Mouse (Mus musculus) retina, embryonic 14.5 days (tissue): ENCODE measurements around the gene Cdk1.
"Not testable (repeated sequence)": the region's sequence is repeated elsewhere in the genome, so short reads cannot be mapped to it uniquely, and the experiment has no call there.

ENCODE experiments used
- DNase-seq: peaks from one replicate; pipeline ENCODE4 v3.0.0-alpha.2; 2015; ENCODE audit warnings: low spot score

Cdk1 gene

DNA sequence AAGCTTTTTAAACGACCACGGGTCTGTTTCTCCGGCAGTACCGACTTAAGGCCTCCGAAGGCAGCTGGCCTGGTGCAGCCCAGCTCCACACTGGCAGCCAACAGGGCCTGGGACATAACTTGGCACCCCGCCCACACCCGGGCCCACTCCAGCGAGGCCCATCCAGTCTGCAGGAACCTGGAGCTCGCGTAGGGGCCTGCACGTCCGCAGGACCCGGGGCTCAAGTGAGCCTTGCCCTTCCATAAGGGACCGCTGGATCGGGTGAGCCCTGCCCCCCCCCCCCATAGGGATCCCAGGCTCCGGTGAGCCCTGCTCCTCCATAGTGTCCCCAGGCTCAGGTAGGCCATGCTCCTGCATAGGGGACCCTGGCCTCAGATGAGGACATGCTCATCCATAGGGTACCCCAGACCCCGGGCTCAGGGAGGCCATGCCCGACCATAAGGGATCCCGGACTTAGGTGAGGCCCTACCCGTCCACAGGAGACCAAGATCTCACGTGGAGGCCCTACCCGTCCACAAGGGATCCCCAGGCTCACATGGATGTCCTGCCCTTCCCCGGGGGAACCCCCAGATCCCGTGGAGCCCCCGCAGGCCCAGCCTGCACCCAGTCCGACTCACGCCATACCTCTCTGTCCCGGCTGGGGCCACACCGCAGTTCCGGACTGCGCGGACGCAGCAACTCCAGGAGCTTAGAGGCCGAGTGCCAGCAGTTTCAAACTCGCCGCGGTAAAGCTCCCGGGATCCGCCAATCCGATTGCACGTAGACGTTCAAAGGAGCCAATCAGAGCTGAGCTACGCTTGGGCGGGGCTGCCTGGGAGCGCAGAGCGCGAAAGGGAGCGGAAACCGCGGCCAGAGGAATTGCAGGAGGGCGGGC is at the start of gene Cdk1:
Cdk1 (minus strand) TSS at position 727 of the 874 bp plus-strand sequence.
- DNase-seq = peak; percentile 99

DNA sequence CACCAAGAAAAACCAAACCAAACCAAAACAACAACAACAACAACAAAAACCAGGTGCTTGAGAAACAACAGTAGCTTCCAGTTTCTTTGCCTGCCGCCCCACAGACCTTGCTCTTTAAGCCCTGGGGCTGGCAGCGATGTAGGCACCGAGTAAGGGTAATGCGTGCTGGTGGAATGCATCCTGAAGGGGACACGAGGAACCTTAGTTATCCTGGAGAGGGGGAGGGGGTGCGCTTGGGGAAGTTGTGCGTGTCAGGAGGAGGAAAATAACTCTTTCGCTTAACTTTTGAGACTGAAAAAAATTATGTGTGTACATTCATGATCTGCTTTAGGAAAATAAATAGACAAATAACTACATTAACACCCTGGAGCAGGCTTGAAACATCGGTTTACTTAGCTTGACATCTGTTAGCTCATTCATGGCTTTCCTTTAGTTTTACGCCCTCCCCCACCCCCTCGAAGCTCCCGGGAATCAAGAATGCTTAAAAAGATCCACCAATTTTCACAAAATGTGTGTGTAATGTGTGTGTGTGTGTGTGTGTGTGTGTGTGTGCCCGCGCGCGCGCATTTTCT is 47.2 kb upstream of the Cdk1 start:
- DNase-seq = peak; percentile 50

DNA sequence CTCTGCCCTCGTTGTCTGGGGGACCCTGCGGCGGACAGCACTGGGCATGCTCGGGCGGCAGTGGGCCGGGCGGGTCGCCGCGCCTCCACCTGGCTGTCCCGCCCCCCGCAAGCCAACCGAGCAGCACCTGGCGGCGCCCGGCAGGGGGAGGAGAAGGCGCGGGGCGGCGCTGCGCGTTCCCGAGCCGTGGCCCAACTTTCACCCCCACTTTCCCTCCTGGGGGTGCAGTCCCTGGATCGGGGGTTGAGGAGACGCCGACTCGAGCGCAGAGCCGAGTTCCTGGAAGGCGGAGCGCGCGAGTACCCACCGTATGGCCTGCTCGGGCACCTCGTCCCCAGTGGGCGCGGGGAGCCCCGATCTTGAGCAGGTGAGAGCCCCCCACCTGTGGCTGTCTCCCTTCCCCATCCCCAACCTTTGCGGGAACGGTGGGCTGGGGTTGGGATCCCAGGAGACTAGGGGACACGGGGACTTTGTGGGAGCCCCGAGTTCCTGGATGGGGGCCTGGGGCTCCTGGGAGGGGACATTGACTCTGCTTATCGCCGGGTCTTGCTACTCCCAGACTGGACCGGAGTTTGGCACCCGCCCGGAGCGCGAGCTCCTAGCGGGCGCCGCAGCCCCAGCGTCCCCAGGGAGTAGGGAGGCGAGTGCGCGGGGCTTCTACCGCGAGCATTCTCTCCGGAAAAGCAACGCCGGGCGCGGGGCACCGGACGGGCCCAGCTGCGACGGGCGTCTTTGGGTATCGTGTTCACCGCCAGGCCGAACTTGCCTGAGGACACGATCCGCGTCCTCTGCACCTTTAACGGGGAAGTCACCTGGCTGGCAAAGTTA is 46.2 kb upstream of the Cdk1 start, which contains the start of gene Ank3:
Ank3 (plus strand) TSS at position 11 of the 828 bp plus-strand sequence.
- DNase-seq = peak; percentile 71

DNA sequence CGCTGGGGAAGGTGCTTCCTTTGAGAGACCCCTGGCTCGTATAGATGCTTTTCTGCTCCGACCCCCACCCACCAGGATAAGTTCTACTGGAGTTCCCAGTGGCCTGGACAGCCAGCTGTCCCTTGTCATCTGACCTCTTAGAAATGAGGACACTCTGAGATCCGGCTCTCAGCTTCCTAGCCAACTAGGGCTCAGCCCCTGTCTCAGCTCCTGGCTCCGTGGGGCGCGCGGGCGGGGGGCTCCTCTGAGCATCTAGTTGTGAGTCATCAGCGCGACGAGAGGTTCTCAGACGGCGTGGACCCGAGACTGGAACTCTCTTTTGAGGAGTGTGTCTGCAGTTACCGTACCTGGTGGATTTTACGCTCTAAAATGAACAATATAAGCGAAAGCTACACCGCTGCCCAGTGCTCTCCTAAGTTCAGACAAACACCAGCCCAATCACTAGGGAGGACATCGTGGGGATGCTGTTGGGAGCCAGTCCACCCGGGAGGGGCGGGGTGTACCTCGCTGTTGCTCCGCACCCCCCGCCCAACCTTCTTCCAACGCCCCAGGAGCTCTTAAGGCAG is 45.5 kb upstream of the Cdk1 start:
- DNase-seq = peak; percentile 84

DNA sequence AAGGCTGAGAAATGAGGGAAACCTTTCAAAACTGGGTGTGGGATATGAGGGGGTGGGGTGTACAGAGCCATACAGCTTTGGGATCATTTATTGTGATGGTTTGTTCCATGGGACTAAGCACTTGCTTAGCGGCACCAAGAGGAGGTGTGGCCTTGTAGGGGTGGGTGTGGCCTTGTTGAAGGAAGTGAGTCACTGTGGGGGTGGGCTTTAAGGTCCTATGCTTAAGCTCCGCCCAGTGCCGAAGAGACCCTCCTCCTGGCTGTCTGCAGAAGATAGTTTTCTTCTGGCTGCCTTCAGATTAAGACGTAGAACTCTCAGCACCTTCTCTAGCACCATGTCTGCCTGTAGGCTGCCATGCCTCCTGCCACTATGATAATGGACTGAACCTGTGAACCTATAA is 36.8 kb upstream of the Cdk1 start:
- no peak for DNase-seq

DNA sequence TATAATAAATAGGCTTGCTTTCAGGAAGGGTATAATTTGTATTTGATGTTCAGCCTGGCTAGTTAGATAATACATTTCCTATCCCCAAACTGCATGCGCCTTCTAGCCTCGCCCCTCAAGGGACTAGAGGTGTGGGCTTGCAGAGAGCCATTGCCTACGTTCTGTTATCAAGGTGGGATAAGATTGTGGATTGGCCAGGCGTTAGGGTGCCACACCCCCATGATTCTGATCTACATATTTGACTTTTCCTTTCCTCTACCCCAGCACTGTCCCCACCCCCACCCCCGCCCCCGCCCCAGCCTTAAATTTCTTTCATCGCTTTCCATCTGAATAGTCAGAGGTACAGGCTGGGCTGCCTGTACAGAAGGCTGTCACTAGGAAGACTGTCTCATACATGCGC is 34.0 kb upstream of the Cdk1 start:
- DNase-seq = no peak

DNA sequence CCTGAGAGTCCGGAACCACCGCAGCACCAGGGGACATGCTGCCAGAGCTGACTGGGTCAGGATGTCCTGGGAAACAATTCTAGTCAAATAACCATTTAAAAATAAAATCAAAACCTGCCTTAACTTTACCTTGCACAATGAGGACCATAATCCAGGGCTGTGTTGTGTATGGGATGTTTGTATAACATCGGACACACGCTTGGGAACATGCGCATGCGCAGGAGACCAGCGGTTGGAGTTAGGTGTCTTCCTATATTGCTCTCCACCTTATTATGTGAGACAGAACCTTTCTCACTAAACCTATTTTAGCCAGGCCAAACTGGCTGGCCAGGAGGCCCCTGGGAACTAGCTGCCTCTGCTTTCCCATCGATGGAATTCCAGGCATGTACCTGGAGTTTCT is 32.4 kb upstream of the Cdk1 start:
- DNase-seq = peak; percentile 56

DNA sequence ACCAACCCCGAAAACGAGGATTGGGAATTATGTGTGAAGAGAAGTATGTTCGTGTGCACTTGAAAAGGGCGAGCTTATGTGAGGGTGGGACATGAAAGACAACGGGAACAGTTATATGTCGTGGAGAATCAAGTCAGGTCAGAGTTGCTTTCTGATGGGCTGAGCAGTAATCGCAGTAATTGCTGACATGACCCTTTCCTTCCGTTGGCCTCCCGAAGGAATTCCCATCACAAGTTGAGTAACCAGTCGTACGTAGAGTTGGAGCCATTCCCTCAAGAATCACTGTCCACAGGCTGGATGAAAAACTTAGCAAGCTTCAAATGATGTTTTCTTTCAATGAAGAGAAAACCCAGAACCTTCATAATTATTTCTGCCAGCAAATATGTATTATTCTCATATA is 31.9 kb upstream of the Cdk1 start:
- peak; percentile 97 for DNase-seq

DNA sequence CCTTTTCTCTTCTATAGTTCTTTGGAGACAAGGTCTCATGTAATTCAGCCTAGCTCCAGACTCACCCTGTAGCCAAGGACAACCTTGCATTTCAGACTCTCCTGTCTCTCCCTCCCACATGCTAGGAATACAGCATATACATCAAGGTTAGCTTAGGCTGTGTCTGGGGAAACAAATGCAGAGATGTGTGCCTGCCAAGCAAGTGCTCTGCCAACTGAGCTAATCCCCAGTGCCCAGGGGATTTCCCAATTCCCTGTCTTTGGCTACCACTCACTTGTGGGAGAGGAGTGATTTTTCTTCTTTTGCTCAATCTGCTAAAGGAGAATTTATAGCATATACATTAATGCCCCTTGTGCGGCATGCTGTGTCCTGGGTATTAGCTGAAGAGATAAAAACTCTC is 30.4 kb upstream of the Cdk1 start:
- DNase-seq = no peak

DNA sequence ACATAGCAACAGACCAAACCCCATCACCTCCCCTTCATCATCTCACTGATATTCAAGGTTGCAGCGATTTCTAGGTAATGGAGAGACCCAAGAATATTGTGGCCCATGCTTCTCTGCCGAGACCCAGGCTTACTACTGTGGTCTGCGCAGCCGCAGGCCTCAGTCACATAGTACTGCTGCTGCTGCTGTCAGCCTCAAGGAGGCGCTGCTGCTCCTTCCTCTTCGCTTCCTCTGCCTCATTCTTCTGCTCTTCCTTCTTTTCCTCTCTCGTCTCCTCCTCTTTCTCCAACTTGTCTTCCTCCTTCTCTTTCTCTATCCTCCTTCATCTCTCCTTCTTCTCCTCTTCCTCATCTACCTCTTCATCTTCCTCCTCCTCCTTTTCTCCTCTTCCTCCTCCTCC is 22.4 kb upstream of the Cdk1 start:
- DNase-seq = peak; percentile 54

DNA sequence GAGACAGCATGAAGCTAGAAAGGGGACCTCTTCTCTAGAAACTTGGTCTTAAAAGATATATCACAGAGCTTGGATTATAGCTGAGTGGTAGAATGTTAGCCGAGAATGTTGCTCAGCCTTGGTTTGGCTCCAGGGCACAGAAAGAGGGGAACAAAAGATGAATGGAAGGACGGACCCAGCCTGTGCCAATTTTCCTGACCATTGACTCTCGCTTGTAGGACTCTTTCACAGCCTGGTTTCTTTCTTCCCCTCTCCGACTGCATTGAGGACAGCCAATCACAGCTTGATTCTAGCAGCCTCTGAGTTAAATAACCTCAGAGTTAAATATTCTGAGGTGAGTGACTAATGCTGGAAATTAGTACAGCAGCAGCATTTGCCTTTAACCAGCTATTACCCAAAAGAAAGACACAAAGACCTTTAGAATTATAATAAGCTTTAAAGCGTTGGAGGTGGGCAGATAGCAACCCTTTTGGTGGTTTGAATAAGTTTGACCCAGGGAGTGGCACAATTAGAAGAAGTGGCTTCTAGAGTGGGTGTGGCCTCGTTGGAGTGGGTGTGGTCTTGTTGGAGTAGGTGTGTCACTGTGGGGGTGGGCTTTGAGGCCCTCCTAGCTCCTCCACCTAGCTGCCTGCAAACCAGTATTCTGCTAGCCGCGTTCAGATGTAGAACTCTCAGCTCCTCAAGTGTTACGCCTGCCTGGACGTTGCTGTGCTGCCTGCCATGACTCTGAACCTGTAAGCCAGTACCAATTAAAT is 21.2 kb upstream of the Cdk1 start:
- DNase-seq = no peak

DNA sequence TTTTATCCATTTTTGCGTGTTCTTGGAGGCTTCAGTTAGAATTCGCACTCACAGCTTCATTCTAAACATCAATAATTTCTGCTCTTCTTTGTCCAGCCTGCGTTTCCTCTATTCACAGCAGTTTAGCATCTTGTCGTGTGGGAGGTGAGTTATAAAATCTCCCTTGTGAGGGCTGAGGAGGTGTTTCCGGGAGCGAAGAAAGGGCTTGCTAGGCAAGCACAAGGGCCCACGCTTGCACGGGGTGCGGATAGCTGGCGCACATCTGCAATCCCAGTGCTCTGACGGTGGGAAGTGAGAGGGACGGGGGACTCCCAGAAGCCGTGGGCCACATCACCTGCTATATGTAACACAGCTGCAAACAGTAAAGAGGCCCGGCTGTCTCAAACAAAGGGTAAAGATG is 19.3 kb upstream of the Cdk1 start:
- DNase-seq = no peak

DNA sequence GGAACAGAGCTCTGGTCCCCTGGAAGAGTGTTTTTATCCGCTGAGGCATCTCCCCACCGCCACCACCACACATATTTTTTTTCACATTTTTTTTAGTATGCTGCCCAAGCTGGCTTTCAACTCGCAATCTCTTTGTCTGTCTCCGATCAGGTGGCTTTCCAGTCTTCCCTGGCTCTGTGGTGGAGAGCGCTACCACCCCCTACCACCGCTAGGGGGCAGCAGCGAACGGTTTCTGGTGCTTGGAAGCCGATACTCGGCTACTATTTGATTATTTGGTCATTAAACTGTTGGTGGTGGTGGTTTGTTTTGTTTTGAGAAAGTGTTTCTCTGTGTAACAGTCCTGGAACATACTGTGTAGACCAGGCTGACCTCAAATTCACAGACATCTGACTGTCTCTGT is 18.7 kb upstream of the Cdk1 start:
- peak; percentile 84 for DNase-seq

DNA sequence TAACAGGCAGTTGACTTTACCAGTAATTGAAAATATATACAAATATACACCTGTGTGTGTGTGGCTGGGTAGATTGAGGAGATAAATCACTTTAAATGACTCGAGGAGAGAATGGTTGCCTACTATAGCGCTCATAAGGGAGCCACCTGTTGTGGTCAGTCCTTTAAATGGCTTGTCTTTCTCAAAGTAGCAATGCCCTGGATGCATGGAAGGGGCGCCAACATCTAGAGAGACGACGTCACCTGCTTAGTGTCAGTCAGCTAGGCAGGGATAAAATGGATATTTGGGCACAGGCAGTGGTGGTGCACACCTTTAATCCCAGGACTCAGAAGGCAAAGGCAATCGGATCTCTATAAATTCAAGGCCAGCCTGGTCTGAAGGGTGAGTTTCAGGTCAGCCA is 16.6 kb upstream of the Cdk1 start:
- no peak for DNase-seq

DNA sequence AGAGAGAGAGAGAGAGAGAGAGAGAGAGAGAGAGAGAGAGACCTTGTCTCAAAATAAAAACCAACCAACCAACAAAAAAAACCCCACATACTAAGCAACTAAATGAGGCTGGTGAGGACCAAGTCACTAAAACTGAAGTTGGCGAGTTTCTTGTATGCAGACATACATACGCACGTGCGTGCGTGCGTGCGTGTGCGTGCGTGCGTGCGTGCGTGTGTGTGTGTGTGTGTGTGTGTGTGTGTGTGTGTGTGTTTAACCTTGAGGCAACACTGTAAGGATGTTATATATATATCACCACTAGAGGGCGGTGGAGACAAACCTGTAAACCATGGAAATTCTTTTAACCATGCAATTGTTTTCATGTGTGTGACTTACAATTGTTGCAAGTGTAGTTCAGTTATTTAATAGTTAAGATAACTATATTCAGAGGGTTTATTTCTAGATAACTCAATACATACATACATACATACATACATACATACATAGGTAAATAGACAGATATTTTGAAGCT is 14.2 kb upstream of the Cdk1 start:
- DNase-seq = peak; percentile 81

DNA sequence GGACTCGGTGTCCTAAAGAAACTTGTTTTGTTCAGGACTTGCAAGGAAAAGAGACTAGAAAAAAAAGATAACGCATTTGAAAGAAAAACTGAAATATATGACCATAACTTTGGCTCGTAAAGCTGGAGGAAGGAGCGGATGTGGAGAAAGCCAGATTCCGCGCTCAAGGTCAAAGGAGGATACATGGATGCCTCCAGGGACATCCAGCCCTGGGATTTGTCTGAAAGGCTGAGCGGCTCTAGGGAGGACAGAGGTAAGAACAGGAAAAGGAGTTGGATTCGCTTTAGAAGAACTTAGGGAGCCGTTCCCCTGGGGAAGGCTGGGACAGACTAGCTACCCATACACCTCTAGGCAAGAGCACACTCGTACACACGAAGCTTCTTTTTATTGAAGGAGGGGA is 13.5 kb upstream of the Cdk1 start:
- no peak for DNase-seq

DNA sequence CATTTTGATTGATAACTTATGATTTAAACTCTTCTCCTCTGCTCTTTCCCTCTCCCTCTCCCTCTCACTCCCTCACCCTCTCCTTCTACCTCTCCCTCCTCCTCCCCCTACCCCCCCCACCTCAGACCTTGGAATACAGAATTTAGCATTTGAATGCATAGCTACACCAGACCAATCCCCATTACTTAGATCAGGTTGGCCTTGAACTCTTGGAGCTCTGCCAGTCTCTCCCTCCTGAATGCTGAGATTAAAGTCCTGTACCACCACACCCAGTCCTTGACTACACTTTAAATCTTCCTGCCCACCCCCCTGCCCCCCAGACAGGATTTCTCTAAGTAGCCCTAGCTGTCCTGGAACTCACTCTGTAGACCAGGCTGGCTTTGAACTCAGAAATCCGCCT is 6.9 kb upstream of the Cdk1 start:
- DNase-seq = no peak

DNA sequence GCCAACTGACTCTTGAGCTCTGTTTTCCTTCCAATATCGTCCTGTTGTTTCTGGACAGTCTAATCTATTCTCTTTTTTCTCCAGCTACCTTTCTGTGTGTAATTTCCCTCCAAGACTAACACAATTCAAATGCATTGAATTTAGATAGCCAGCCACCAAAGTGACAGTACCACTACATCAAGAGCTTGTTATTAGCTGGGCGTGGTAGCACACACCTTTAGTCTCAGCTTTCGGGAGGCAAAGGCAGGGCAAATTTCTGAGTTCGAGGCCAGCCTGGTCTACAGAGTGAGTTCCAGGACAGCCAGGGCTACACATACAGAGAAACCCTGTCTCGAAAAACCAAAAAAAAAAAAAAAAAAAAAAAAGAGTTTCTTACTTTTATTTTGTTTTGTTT is 345 bp upstream of the Cdk1 start:
- not testable (repeated sequence) for DNase-seq

DNA sequence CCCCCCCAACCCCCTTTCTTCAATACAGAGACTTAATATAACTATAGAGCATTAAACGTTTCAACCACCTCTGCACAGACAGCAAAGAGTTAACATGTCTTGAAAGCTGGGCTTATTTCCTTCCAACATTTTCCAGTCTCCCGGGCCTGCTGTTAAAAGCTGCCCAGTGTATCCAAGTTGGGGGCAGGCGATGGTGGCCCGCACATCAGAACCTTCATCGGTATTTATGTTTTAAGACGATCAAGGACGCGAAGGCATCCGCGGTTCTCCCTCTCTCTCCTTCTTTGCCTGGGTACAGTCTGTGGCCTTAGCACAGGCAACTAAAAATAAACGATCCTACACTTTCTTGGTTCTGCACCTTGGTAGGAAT is 911 bp downstream of the Cdk1 start:
- no peak for DNase-seq

DNA sequence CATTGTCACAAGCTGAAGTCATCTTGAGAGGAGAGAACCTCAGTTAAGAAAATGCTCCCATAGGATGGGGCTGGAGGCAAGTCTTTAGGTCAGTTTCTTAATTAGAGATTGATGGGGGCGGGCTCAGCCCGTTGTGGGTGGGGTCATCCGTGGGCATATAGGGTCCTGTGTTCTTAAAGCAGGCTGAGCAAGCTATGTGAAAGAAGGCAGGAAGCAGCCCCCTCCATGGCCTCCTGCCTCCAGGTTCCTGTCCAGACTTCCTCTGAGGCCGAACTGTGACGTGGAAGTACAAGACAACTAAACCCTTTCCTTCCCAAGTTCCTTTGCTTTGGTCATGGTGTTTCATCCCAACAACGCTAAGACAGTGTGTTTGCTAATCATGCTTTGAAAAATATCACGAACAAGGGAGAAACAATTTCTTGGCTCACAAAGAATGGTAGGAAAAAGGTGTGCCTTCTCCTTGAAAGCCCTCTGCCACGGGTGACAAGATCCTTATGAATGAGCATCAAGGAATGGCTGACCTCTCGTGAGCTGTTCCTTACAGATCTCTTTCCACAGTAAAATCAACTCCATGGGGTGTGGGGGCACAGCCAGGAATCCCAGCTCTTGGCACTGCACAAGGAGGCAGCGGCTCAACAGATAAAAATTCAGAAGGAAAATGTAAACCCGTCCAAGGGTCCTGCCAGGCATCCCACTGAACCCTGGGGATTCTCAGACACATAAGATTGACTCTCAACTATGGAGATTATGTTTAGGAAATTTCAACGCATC is 1.5 kb downstream of the Cdk1 start:
- no peak for DNase-seq

DNA sequence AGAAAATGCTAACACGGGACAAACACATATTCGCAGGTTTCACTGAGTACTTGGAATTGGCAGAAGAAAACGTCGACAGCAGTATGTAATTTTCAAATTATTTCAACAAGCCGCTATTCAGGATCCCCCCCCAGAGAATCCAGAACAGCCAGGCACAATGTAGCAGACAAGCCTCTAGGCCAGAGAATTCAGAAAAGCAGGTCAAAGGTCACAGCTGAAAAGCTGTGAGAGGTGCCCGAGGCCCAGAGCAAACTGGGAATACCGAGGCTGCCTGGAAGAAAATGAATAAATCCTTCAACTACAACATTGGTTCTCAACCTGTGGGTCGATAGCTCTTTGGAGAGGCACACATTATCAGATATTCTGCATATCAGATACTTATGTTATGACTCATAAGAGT is 4.5 kb downstream of the Cdk1 start:
- no peak for DNase-seq
